Mouse (Mus musculus) urinary bladder, adult 18-20 months (tissue): ENCODE results near the gene Galns.
"Not testable (repeated sequence)": the region's sequence is repeated elsewhere in the genome, so short reads cannot be mapped to it uniquely, and the experiment has no call there.

Experiments
- DNase-seq, 2 experiments: peaks; one replicate each; pipeline ENCODE4 v3.0.0; 2022; ENCODE audit warnings: low spot score in 2 of 2, mixed read lengths in 2 of 2

Gene Galns

GRCm38 (mm10) chr8:122635878-122636802, 24.9 kb upstream of the Galns start:
- peak; percentile 25 to 60 for DNase-seq

- DNase-seq, result no peak
Measured at GRCm38 (mm10) chr8:122633205-122633604, 21.9 kb upstream of the Galns start.

GRCm38 (mm10) chr8:122632134-122632533, 20.9 kb upstream of the Galns start:
- not testable (repeated sequence) for DNase-seq

GRCm38 (mm10) chr8:122630696-122631095, 19.4 kb upstream of the Galns start:
- no peak for DNase-seq

GRCm38 (mm10) chr8:122629388-122629787, 18.1 kb upstream of the Galns start:
- no peak for DNase-seq

GRCm38 (mm10) chr8:122626896-122627295, 15.6 kb upstream of the Galns start:
- DNase-seq, result no peak

GRCm38 (mm10) chr8:122625811-122626210, 14.5 kb upstream of the Galns start:
- no peak for DNase-seq

GRCm38 (mm10) chr8:122624653-122625052, 13.4 kb upstream of the Galns start:
- DNase-seq, result no peak

GRCm38 (mm10) chr8:122623844-122624642, 12.8 kb upstream of the Galns start:
- DNase-seq, result no peak

- no peak for DNase-seq
Measured at GRCm38 (mm10) chr8:122622727-122623126, 11.5 kb upstream of the Galns start, which contains the start of gene Pabpn1l. Pabpn1l (minus strand) TSS chr8:122622739.

- DNase-seq, result no peak
Measured at GRCm38 (mm10) chr8:122620446-122620845, 9.2 kb upstream of the Galns start.

- no peak for DNase-seq
Measured at GRCm38 (mm10) chr8:122618660-122619378, 7.6 kb upstream of the Galns start.

- DNase-seq, result peak; percentile 56 to 72
Measured at GRCm38 (mm10) chr8:122617947-122618546, 6.8 kb upstream of the Galns start.

GRCm38 (mm10) chr8:122616181-122616905, 5.1 kb upstream of the Galns start:
- DNase-seq, result peak in 1 of 2 experiments; percentile 61

GRCm38 (mm10) chr8:122610612-122611277, 518 bp downstream of the Galns start:
- peak in 1 of 2 experiments; percentile 20 for DNase-seq

GRCm38 (mm10) chr8:122610209-122610608, 1.1 kb downstream of the Galns start:
- DNase-seq, result no peak

GRCm38 (mm10) chr8:122606810-122607209, 4.5 kb downstream of the Galns start:
- no peak for DNase-seq

- no peak for DNase-seq
Measured at GRCm38 (mm10) chr8:122605367-122605766, 5.9 kb downstream of the Galns start.

- no peak for DNase-seq
Measured at GRCm38 (mm10) chr8:122604640-122605039, 6.6 kb downstream of the Galns start.

GRCm38 (mm10) chr8:122600666-122601065, 10.6 kb downstream of the Galns start:
- DNase-seq, result no peak
